Mouse (Mus musculus): Measurements from ENCODE around the gene Tecta.

GRCm38 (mm10) chr9:42320616-42321015 lies 79.1 kb downstream of the Tecta start:
- peak; percentile 22; the same call in 1 of the 2 replicates for TF ChIP-seq CTCF (IDR thresholded peaks at IDR 0.05; ENCODE audit: low read depth)
- no peak for TF ChIP-seq EP300 (IDR thresholded peaks at IDR 0.05; ENCODE audit: low read depth)
